Mouse (Mus musculus) lung, postnatal 14 days (tissue): ENCODE data around the gene Kctd4.

Experiments
- DNase-seq: peaks from one replicate; pipeline ENCODE4 v3.0.0; 2021

Gene Kctd4

DNA sequence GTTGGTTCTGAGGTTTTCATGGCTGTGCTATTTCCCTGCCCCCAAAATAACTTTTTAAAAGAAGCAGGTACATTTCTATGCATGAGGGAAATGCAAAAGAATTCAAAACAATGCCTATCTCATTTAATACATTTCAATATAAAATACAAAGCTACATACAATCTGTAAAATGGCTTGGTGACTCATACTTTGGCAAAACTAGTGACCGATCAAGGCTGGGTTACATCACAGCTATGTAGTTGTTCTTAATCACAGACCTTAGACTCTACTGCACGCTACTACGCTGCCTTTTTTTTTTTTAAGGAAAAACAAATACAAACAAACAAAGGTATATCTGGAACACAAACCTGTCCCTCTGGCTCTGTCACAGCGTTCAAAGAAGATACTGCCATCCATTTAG is 37.6 kb downstream of the Kctd4 start:
- no peak for DNase-seq

DNA sequence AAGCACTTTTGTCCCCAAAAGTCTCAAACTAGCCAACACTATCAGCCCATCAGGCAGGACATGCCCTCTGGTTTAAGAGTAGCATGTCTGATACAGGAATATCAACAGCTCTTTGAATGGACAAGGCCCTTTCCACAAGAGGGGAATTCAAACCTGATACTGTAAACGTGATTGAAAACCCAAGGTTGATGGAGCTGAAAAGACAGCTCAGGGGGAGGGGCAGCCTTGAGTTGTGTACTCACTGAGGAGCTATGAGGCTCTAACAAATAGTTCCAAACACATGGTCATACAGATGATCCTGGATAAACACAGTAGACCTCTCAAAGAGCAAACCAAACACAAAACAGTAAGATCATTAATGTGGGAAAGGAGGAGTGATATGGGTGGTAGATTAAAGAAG is 43.3 kb downstream of the Kctd4 start:
- DNase-seq = no peak

DNA sequence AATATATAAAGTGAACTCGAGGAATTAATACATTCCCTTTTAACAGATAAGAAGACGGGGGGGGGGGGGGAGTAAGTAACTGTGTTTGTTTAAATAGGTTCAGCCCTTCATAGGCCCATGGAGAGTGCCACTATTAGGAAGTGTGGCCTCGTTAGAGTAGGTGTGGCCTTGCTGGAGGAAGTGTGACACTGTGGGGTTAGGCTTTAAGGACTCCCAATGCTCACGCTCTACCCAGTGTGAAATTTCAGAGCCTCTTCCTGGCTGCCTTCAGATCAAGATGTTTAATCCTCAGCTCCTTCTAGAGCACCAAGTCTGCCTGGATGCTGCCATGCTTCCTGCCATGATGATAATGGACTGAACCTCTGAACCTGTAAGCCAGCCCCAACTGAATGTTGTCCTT is 47.0 kb downstream of the Kctd4 start:
- DNase-seq = no peak

- DNase-seq = no peak
Measured at GRCm38 (mm10) chr14:76005011-76005410, 50.2 kb downstream of the Kctd4 start.

- DNase-seq = no peak
Measured at GRCm38 (mm10) chr14:76008174-76008573, 53.4 kb downstream of the Kctd4 start.

GRCm38 (mm10) chr14:76009185-76009584 is 54.4 kb downstream of the Kctd4 start:
- no peak for DNase-seq

GRCm38 (mm10) chr14:76010102-76011061 is 55.6 kb downstream of the Kctd4 start, which contains the start of gene Gtf2f2:
Gene Gtf2f2 (minus strand): TSS chr14:76010865.
- peak; percentile 94 for DNase-seq

GRCm38 (mm10) chr14:76011062-76011457 is 56.3 kb downstream of the Kctd4 start:
- no peak for DNase-seq

DNA sequence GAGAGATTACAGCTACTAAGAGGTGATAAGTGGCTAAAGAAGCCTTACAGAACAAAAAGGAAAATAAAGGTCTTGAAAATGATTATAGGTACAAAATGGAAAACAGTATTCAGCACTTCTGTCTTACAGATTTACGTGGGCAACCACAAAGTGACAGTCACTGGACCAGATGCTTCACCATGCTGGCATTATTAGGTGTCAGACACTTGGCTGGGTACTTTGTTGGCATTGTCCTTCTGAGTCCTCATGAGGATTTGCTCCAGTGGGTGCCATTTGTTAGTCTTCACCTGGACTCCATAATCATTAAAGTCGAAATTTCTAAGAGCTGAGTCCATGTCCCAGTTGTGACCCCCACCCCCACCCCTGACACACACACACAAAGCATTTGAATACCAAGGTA is 59.5 kb downstream of the Kctd4 start:
- no peak for DNase-seq
